Mouse (Mus musculus) right cerebral cortex, postnatal 36 days (tissue): ENCODE measurements around the gene Pdpr.
"Not testable (repeated sequence)": the region's sequence is repeated elsewhere in the genome, so short reads cannot be mapped to it uniquely, and the experiment has no call there.

ENCODE experiments used
- DNase-seq, 2 experiments: peaks; one replicate each; pipeline ENCODE4 v3.0.0; 2022; ENCODE audit warnings: low spot score in 2 of 2, mixed read lengths in 1 of 2

Pdpr gene

DNA sequence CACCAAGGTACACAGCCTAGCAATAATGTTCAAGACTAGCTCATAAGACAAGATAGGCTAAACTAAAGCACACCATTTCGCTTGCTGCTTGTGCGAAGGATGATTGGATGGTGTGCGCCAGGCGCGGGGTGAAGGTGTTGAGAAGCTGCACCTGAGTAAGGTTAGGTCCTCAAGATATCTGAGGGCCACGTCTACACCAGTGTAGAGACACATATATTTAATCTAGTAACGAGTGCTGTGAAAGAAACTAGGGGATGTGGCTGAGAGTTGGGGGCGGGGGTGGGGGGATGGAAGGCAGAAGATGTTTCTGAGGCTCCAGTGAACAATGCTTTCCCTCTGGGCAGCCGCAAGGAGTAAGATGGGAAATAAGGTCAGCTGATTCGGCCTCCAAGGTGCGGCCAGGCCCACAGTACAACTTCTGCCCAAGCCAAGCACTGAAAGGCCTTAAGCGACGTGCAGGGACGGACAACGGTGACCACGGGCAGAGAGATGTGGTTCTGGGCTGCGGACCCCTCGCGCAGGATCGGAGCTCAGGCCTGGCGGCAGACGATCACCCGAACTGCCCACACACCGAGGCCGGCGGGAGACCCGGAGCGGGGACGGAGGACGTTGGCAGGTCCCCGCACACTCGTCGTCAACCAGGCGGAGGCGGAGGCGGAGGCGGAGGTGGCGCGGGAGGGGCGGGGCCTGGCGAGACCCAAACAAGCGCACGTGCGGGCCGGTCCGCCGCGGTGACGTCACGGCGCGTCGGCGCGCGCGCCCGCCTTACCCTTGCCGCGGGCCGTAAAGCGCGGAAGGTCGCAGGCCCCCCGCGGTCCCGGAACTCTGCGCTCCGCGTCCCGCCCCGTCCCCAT, at the start of gene Pdpr:
Gene Pdpr, plus strand, starts transcription at position 766 of the 854 bp plus-strand sequence.
- peak; percentile 87 to 89 for DNase-seq

DNA sequence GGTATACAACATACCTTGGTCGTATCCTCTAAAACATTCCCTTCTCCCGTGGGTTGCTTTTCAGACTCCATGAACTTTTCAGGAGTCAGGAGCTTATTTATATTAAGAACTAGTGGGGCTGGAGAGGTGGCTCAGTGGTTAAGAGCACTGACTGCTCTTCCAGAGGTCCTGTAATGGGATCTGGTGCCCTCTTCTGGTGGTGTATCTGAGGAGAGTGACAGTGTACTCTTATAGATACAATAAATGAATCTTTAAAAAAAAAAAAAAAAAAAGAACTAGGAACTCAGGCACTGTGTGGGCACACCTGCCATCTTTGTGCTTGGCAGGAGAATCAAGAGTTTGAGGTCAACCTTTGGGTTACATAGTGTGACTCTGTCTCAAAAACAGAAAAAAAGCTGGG, 45.7 kb upstream of the Pdpr start:
- no peak for DNase-seq

- DNase-seq = no peak
Measured at GRCm38 (mm10) chr8:111049106-111049505, 45.3 kb upstream of the Pdpr start.

DNA sequence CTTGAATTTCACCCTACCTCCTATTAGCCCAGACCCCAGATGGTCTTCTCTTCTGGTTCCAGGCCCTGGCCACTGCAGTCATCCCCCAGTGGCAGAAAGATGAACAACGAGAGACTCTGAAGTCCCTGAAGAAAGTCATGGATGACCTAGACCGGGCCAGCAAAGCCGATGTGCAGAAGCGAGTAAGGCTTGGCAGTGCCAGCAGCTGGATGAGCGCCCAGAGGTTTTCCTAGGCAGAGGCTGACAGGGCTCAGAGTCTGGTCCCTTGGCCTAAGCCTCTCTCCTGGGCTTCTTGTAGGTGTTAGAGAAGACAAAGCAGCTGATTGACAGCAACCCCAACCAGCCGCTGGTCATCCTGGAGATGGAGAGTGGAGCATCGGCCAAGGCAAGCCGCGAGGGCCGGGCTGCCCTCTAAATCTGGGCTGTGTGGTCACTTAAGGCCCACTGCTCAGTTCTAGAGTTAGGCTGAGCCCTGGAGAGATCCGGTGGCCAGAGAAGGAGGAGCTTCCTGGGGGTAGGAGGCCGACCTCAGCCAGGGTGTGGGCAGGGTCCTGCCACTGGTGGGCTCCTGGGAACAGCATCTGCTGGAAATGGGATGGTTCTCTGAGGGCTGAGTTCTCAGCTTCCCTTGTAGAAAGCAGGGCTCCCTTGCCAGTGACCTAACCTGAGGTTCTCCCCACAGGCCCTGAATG, 40.5 kb upstream of the Pdpr start:
- DNase-seq = no peak

GRCm38 (mm10) chr8:111055031-111055634, 39.3 kb upstream of the Pdpr start:
- no peak for DNase-seq

- DNase-seq = no peak
Measured at GRCm38 (mm10) chr8:111055661-111056060, 38.8 kb upstream of the Pdpr start.

DNA sequence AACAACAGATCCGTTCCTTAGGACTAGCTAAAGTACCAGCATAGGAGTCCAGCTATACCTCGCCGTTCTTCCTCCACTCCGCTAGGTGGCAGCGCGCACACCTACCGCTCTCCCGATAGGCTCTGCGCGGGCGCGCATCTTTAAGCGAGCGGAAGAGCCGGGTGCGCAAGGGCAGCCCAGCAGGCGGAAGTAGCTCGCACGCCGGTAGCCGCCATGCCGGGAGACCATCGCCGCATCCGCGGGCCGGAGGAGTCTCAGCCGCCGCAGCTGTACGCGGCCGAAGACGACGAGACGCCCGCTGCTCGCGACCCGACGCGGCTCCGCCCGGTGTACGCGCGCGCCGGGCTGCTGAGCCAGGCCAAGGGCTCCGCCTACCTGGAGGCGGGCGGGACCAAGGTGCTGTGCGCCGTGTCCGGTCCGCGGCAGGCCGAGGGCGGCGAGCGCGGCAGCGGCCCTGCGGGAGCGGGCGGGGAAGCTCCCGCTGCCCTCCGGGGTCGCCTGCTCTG, 38.2 kb upstream of the Pdpr start, which contains the start of gene Exosc6:
Gene Exosc6, plus strand, starts transcription at position 182 of the 506 bp plus-strand sequence.
- peak; percentile 87 to 88 for DNase-seq

- DNase-seq = peak in 1 of 2 experiments; percentile 39
Measured at GRCm38 (mm10) chr8:111056691-111057293, 37.6 kb upstream of the Pdpr start.

- no peak for DNase-seq
Measured at GRCm38 (mm10) chr8:111058946-111059572, 35.4 kb upstream of the Pdpr start.

DNA sequence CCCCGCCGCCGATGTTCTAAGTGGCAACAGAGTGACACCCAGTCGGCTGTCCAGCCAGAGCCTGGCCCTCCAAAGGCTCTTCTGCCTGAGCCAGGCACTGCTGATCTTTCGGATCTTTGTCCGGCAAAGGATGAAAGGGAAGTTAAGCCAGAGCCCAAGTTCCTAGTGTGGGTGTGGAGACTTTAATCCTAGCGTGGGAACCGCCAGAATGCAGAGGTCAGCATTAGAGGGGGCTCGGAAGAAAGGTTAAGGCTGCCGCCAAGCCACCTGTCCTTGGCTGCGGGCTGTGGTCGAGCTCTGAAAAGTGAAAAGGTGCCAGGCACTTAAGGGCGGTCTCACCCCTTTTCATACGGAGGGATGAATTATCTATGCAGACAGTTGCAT, 32.8 kb upstream of the Pdpr start:
- DNase-seq = no peak

DNA sequence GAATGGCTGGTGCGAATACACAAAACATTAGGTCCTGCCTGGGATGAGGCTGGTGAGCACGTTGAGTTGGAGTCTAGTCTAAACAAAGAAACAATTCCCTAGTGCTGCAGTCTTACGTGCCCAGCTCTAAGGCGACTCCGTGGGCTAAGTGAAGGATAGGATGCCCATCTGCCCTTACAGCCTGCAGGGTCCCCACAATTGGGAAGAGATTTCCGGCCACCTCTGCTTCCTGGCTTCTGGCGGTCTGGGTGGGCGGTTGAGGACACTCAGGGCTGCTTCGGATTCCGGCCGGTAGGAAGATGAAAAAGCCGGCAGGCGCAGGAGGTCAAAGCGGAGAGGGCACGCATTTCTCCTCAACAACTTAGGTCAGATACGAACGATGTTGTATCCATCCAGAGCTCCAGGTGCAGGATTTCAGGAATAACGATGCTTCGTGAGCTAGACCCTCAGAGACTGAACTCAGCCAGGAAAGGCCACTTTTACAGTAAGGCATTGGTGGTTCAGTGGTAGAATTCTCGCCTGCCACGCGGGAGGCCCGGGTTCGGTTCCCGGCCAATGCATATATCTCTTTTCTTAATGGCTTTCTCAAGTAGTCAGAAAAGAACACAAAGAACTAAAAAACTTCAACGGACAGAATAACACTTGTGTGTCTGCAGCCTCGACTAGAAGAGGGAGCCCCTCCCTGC, 32.2 kb upstream of the Pdpr start:
- peak; percentile 89 to 91 for DNase-seq

GRCm38 (mm10) chr8:111062893-111063292, 31.5 kb upstream of the Pdpr start:
- DNase-seq = no peak

DNA sequence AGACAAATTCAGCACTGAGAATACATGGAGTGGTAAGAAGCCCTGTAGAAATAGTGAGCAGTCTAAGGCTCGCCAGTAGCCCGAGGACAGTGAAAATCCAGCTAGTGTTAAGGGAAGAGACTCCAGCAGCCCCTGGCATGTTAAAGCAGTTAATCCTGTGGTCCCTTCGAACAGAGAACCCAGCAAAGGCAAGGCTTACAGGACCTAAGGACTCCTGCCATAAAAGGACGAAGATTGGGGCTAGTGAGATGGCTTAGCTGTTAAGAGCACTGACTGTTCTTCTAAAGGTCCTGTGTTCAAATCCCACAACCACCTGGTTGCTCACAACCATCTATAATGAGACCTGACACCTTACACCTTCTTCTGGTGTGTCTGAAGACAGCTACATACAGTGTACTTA, 28.1 kb upstream of the Pdpr start:
- no peak for DNase-seq

- DNase-seq = no peak
Measured at GRCm38 (mm10) chr8:111067439-111067838, 27.0 kb upstream of the Pdpr start.

- not testable (repeated sequence) for DNase-seq
Measured at GRCm38 (mm10) chr8:111068660-111069059, 25.8 kb upstream of the Pdpr start.

DNA sequence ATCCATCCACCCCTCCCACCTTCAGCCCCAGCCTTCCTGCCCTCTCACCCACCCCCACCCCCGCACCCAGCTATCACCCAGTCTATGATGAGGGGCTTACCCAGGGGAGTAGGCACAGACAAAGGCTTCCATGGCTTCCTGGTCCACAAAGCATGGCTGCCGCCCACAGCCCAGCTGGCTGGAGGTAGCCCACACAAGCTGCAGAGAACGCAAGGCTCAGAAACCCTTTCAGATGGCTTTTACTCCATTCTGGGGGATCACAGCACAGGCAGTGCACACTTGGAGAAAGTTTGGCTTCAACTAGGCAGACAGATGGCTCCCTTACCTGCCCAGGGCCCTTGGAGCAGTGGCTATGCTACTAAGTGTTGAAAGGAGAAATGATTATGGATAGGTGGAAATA, 18.5 kb upstream of the Pdpr start:
- peak; percentile 56 to 61 for DNase-seq

- DNase-seq = no peak
Measured at GRCm38 (mm10) chr8:111079461-111079860, 15.0 kb upstream of the Pdpr start.

- no peak for DNase-seq
Measured at GRCm38 (mm10) chr8:111079861-111080271, 14.6 kb upstream of the Pdpr start.

DNA sequence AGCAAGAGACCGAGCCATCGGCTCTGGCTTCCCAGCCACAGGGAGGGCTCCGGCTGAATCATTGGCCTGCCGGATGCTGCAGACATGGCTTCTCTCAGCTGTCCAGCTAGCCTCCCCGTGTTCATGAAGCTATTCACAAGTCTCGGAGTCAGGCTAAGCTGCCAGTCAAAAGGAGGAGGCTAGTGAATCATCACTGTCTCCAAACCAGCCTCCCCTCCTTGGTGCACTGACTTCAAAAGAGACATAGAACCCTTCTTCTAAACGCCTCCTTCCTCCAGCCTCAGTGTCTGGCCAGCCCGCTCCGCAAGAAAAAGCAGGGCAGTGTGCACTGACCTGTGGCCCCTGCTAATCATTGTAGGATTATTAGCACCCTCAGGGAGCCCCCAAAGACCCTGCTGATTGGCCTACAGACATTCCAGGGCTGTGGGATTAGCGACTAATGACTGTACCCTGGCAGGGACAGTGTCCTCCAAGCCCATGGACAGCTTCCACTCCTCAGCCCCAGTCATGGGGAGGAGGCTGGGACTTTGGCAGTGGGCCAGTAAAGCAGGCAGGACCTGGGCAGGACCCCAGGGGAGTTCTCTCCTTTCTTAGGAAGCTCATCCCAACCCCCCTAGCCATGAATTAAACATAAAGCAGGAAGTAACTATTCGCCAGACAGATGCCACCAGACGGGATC, 12.7 kb upstream of the Pdpr start:
- DNase-seq = no peak

DNA sequence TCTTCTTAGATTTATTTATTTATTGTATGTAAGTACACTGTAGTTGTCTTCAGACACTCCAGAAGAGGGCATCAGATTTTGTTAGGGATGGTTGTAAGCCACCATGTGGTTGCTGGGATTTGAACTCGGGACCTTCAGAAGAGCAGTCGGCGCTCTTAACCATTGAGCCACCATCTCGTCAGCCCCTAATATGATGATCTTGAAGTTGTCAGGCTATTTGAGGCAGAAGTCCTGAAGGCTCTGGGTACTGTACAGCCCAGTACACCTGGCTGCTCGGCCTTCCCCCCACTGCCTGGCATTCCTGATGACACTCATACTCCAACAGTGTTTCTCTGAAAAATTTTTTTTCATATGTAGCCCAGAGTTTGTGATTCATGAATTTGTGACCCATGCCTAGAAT, 10.5 kb upstream of the Pdpr start:
- not testable (repeated sequence) for DNase-seq
